9 mouse cellular contexts compared by ENCODE assay signal in the genomic region with DNA sequence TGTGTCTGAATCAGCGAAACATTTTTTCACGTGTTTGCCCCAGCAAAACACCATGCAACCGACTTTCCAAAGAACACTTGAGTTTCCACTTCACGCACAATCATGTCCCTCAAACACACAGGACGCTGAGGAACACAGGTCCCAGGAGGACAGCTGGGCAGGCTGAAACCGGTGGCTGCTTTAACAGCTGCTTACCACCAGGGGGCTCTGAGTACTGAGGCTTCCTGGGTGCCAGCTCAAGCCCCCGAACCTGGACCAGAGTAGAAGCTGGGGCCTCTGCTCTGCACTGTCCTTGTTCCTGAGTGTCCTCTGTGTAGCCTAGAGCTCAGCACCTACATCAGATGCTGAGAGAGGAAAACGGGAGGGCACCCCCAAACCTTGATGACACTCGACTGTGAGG.
DNase-seq lines count a peak whose midpoint lies in the region; ATAC-seq and TF ChIP-seq lines count a peak whose summit lies in the region.
"Had no signal": no experiment of that assay in that cellular context is flagged by ENCODE, and none has a peak within 500 bp of the region (broad histone marks: within the 10 kb centered on the region; RNA-seq: fewer than 3 reads in every experiment).

No protein-coding gene starts in this region.

- ATAC-seq in neural tube, embryonic 15.5 days (ENCODE audit: low FRiP score), result no peak
- ATAC-seq in liver, embryonic 14.5 days (ENCODE audit: insufficient read depth), result no peak

- H3K4me3 ChIP-seq in heart, adult 2 months, result no peak overlapping the region
- no peak overlapping the region for H3K4me3 ChIP-seq in neural tube, embryonic 15.5 days (replicated peaks)
- no peak overlapping the region for H3K4me3 ChIP-seq in liver, embryonic 14.5 days (ENCODE audit: insufficient read depth in 1 of 2, low read depth in 2 of 2, low read length in 2 of 2)
- H3K4me3 ChIP-seq: hindbrain, embryonic 15.5 days had no signal

- no peak overlapping the region for H3K4me2 ChIP-seq in neural tube, embryonic 15.5 days
- H3K4me2 ChIP-seq in liver, embryonic 14.5 days (ENCODE audit: low read depth), result no peak overlapping the region
- H3K4me2 ChIP-seq: hindbrain, embryonic 15.5 days had no signal

- H3K27ac ChIP-seq in heart, adult 2 months, result no peak overlapping the region
- no peak overlapping the region for H3K27ac ChIP-seq in neural tube, embryonic 15.5 days (replicated peaks)
- H3K27ac ChIP-seq in liver, embryonic 14.5 days, result no peak overlapping the region
- H3K27ac ChIP-seq: hindbrain, embryonic 15.5 days had no signal

- no peaks in the 10 kb centered on the region for H3K36me3 ChIP-seq in heart, adult 2 months (ENCODE audit: control insufficient read depth, insufficient read depth, low read length)
- H3K36me3 ChIP-seq in neural tube, embryonic 15.5 days, result no peaks in the 10 kb centered on the region
- no peaks in the 10 kb centered on the region for H3K36me3 ChIP-seq in liver, embryonic 14.5 days (replicated peaks; ENCODE audit: control insufficient read depth, insufficient read depth, low read depth)
- H3K36me3 ChIP-seq: hindbrain, embryonic 15.5 days had no signal

- no peak for TF ChIP-seq POLR2A in heart, adult 2 months (IDR thresholded peaks at IDR 0.05; ENCODE audit: insufficient read depth, low read depth, low read length)
- TF ChIP-seq POLR2A in brain, embryonic 14.5 days (IDR thresholded peaks at IDR 0.05; ENCODE audit: borderline replicate concordance, extremely low read depth, insufficient read depth, insufficient read length, poor library complexity, severe bottlenecking), result no peak

- H3K27me3 ChIP-seq in heart, adult 2 months (ENCODE audit: control insufficient read depth, insufficient read depth, low read length), result no peaks in the 10 kb centered on the region
- H3K27me3 ChIP-seq in neural tube, embryonic 15.5 days (replicated peaks), result peaks cover 9% of the 10 kb centered on the region
- no peaks in the 10 kb centered on the region for H3K27me3 ChIP-seq in liver, embryonic 14.5 days (ENCODE audit: control insufficient read depth, insufficient read depth, low read length)
- H3K27me3 ChIP-seq: hindbrain, embryonic 15.5 days had no signal

- H3K4me1 ChIP-seq in heart, adult 2 months (ENCODE audit: control insufficient read depth, insufficient read depth, low read length), result peaks cover 4% of the 10 kb centered on the region; the same call in 1 of the 2 replicates
- peaks cover 21% of the 10 kb centered on the region; the same call in 1 of the 2 replicates for H3K4me1 ChIP-seq in neural tube, embryonic 15.5 days
- no peaks in the 10 kb centered on the region for H3K4me1 ChIP-seq in liver, embryonic 14.5 days (replicated peaks; ENCODE audit: control insufficient read depth in 2 of 2, insufficient read depth in 2 of 2, low read length in 1 of 2)
- H3K4me1 ChIP-seq: hindbrain, embryonic 15.5 days had no signal

- H3K9ac ChIP-seq in heart, adult 2 months (ENCODE audit: low read depth, low read length), result no peak overlapping the region
- no peak overlapping the region for H3K9ac ChIP-seq in neural tube, embryonic 15.5 days (replicated peaks)
- no peak overlapping the region for H3K9ac ChIP-seq in liver, embryonic 14.5 days (replicated peaks)
- H3K9ac ChIP-seq: hindbrain, embryonic 15.5 days had no signal

- TF ChIP-seq CTCF in heart, adult 2 months (IDR thresholded peaks at IDR 0.05), result peak; percentile 73
- peak; percentile 80 for TF ChIP-seq CTCF in brain, embryonic 14.5 days (IDR thresholded peaks at IDR 0.05; ENCODE audit: borderline replicate concordance, extremely low read depth, insufficient read depth, insufficient read length)
- peak; percentile 83 for TF ChIP-seq CTCF in liver, embryonic 14.5 days (IDR thresholded peaks at IDR 0.05; ENCODE audit: low read depth)

- H3K79me2 ChIP-seq in heart, adult 2 months (replicated peaks; ENCODE audit: control insufficient read depth, insufficient read depth, low read length), result no peaks in the 10 kb centered on the region

- no peaks in the 10 kb centered on the region for H3K9me3 ChIP-seq in neural tube, embryonic 15.5 days (replicated peaks)
- no peaks in the 10 kb centered on the region for H3K9me3 ChIP-seq in liver, embryonic 14.5 days (ENCODE audit: control insufficient read depth, low read length)
- H3K9me3 ChIP-seq: hindbrain, embryonic 15.5 days had no signal

- 31% methylated on average over 9 of the region's 9 CpGs for WGBS in heart, adult 2 months
- WGBS in neural tube, embryonic 15.5 days, result 50% methylated on average over 9 of the region's 9 CpGs
- 31% methylated on average over 9 of the region's 9 CpGs for WGBS in liver, embryonic 14.5 days (ENCODE audit: insufficient replicate concordance)

- no peak for TF ChIP-seq EP300 in heart, adult 2 months (IDR thresholded peaks at IDR 0.05; ENCODE audit: insufficient read depth, low read depth, low read length)
- no peak for TF ChIP-seq EP300 in liver, embryonic 14.5 days (IDR thresholded peaks at IDR 0.05; ENCODE audit: low read depth)

- intact Hi-C loops in heart, adult 2 months (cut with DNase I), result loop anchor here (2.0 kb wide), 1 partner anchor 76 kb away; no protein-coding TSS in a partner anchor
- intact Hi-C loops in gastrocnemius, postnatal 14 days (cut with DNase I; ENCODE audit: low total_unique reads), result no loop called here

- DNase-seq in heart, adult 2 months, result peak in 1 of 2 experiments; percentile 24
- DNase-seq in heart, adult 11 months, result no peak
- peak; percentile 40 for DNase-seq in neural tube, embryonic 10.5 days (ENCODE audit: extremely low spot score, low spot score)
- DNase-seq in brain, embryonic 14.5 days (ENCODE audit: low read depth), result peak; percentile 40
- no peak for DNase-seq in liver, embryonic 14.5 days (ENCODE audit: low read depth in 3 of 3, low spot score in 3 of 3)
- DNase-seq in thymus, postnatal 25 days, result peak; percentile 24
- DNase-seq in gastrocnemius, postnatal 14 days, result no peak

Comparison
In these comparisons a context has a peak if more than half of its experiments do, and no peak if none do; other contexts are left out.
1. DNase-seq: peak in neural tube, embryonic 10.5 days (single experiment), brain, embryonic 14.5 days (single experiment) and thymus, postnatal 25 days (single experiment); none in heart, adult 11 months (single experiment), liver, embryonic 14.5 days (0 of 3) and gastrocnemius, postnatal 14 days (single experiment).
2. Peak in every context shown above with its lines, with median percentiles within 50 percentile points of each other: CTCF ChIP-seq.